Mouse (Mus musculus): ENCODE data around the gene Fggy. TPM values are rescaled to one million over a fixed set of nuclear protein-coding genes. Genes with fewer than 3 reads are reported as not detected.

Fggy gene
- polyA plus RNA-seq, 1 experiment: 2.7 TPM

DNA sequence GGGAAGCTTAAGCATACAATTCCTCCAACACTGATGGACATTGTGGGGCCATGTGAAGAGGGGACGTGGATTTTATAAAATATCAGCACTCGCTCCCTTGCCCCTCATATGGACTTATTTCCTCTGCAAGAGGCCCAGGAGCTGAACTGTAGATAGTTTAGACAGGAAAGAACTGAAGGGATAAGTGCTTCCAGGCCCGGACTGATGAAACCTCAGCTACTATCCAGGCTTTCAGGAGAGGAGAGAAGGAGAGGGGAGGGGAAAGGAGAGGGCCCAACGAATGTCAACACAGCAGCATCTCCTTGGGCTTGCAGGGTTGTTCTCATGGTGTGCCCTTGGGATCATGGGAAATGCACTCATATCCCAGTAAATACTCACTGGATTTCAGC lies 96.6 kb downstream of the Fggy start:
- 95% methylated on average over 4 of the region's 4 CpGs for WGBS
- H3K27ac ChIP-seq (ENCODE audit: insufficient read depth, low read length): no peak overlapping the region
- H3K36me3 ChIP-seq (ENCODE audit: control insufficient read depth, insufficient read depth, low read length): no peaks in the 10 kb centered on the region
- DNase-seq (ENCODE audit: low read depth in 1 of 2, low spot score in 2 of 2): no peak
- no peak for TF ChIP-seq POLR2A (IDR thresholded peaks at IDR 0.05; ENCODE audit: low read depth, low read length)
- no peak for TF ChIP-seq CTCF (IDR thresholded peaks at IDR 0.05; ENCODE audit: extremely low read depth, insufficient read depth, insufficient read length, insufficient replicate concordance)
- no peaks in the 10 kb centered on the region; the same call in 1 of the 2 replicates for H3K27me3 ChIP-seq (ENCODE audit: control insufficient read depth, insufficient read depth, low read length)
- no peaks in the 10 kb centered on the region for H3K4me1 ChIP-seq (ENCODE audit: control insufficient read depth, insufficient read depth, insufficient read length)
- H3K4me3 ChIP-seq (ENCODE audit: extremely low read depth, insufficient read depth, insufficient read length): no peak overlapping the region

DNA sequence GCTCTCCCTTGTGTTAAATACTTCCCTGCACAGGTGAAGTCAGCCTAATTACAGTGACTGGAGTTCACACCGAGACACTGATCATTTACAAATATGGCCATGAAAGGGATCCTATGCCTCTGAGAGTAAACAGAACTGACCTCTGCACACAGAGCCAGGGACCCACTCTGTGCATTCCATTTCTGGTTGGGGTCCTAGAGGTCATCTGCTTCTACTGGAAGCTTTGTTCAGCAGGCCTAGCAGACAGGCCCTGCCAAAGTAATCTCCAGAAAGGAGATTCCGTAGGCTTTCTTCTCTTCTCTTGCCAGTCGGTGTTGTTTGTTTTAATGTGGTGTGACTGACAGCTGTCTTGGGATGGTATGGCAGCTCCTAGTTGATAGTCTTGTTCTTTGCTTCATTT lies 101.7 kb downstream of the Fggy start:
- Histone ChIP-seq H3K36me3 (ENCODE audit: control insufficient read depth, insufficient read depth, low read length) (no peaks in the 10 kb centered on the region), H3K4me3 (ENCODE audit: extremely low read depth, insufficient read depth, insufficient read length) (no peak overlapping the region), H3K27me3 (ENCODE audit: control insufficient read depth, insufficient read depth, low read length) (no peaks in the 10 kb centered on the region), H3K4me1 (ENCODE audit: control insufficient read depth, insufficient read depth, insufficient read length) (no peaks in the 10 kb centered on the region), H3K27ac (ENCODE audit: insufficient read depth, low read length) (no peak overlapping the region)
- DNase-seq (ENCODE audit: low read depth in 1 of 2, low spot score in 2 of 2): no peak
- WGBS: 97% methylated on average over 3 of the region's 3 CpGs
- TF ChIP-seq POLR2A (IDR thresholded peaks at IDR 0.05; ENCODE audit: low read depth, low read length) (no peak), CTCF (IDR thresholded peaks at IDR 0.05; ENCODE audit: extremely low read depth, insufficient read depth, insufficient read length, insufficient replicate concordance) (no peak)

GRCm38 (mm10) chr4:95663596-95663995 lies 106.3 kb downstream of the Fggy start:
- Histone ChIP-seq H3K27me3 (ENCODE audit: control insufficient read depth, insufficient read depth, low read length) (no peaks in the 10 kb centered on the region), H3K36me3 (ENCODE audit: control insufficient read depth, insufficient read depth, low read length) (no peaks in the 10 kb centered on the region), H3K4me3 (ENCODE audit: extremely low read depth, insufficient read depth, insufficient read length) (no peak overlapping the region), H3K4me1 (ENCODE audit: control insufficient read depth, insufficient read depth, insufficient read length) (no peaks in the 10 kb centered on the region), H3K27ac (ENCODE audit: insufficient read depth, low read length) (no peak overlapping the region)
- TF ChIP-seq POLR2A (IDR thresholded peaks at IDR 0.05; ENCODE audit: low read depth, low read length) (no peak), CTCF (IDR thresholded peaks at IDR 0.05; ENCODE audit: extremely low read depth, insufficient read depth, insufficient read length, insufficient replicate concordance) (no peak)
- WGBS: 67% methylated on average over 4 of the region's 4 CpGs
- DNase-seq (ENCODE audit: low read depth in 1 of 2, low spot score in 2 of 2): no peak

- H3K4me1 ChIP-seq (ENCODE audit: control insufficient read depth, insufficient read depth, insufficient read length): no peaks in the 10 kb centered on the region
- no peaks in the 10 kb centered on the region for H3K36me3 ChIP-seq (ENCODE audit: control insufficient read depth, insufficient read depth, low read length)
- no peak for DNase-seq (ENCODE audit: low read depth in 1 of 2, low spot score in 2 of 2)
- no peak overlapping the region for H3K27ac ChIP-seq (ENCODE audit: insufficient read depth, low read length)
- H3K27me3 ChIP-seq (ENCODE audit: control insufficient read depth, insufficient read depth, low read length): no peaks in the 10 kb centered on the region
- TF ChIP-seq CTCF (IDR thresholded peaks at IDR 0.05; ENCODE audit: extremely low read depth, insufficient read depth, insufficient read length, insufficient replicate concordance) (no peak), POLR2A (IDR thresholded peaks at IDR 0.05; ENCODE audit: low read depth, low read length) (no peak)
- no peak overlapping the region for H3K4me3 ChIP-seq (ENCODE audit: extremely low read depth, insufficient read depth, insufficient read length)
- WGBS: 96% methylated on average over 3 of the region's 3 CpGs
These were observed 107.0 kb downstream of the Fggy start for GRCm38 (mm10) chr4:95664327-95664726.

DNA sequence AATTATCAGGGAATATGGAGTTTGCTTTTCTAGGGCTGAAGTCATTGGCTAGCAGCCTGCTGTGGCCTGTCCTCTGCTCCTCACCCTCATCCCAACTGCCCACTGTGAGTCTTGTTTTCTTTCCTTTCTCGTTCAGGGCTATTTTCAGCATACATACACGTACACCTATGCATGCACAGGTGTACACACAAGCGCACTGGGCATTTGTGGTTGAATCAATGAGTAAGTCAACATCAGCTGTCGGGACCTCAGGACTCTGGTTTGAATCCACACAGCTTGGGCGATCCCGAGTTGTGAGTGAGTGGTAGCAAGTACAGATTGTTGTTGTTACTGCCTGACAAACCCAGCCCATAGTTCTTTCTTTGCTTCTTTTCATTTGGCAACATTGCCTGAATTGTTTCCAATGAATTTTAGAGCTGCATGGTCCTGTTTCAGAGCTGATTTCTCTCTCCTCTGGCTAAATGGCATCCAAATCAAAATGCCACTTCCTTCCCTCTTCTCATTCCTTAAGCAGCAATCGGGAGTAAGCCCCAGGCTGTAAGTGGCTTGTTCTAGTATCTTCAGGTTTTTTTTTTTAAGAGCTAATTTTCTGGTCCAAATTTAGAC lies 109.1 kb downstream of the Fggy start:
- TF ChIP-seq CTCF (IDR thresholded peaks at IDR 0.05; ENCODE audit: extremely low read depth, insufficient read depth, insufficient read length, insufficient replicate concordance): no peak
- no peak for TF ChIP-seq POLR2A (IDR thresholded peaks at IDR 0.05; ENCODE audit: low read depth, low read length)
- Histone ChIP-seq H3K27me3 (ENCODE audit: control insufficient read depth, insufficient read depth, low read length) (no peaks in the 10 kb centered on the region), H3K4me3 (ENCODE audit: extremely low read depth, insufficient read depth, insufficient read length) (no peak overlapping the region), H3K4me1 (ENCODE audit: control insufficient read depth, insufficient read depth, insufficient read length) (no peaks in the 10 kb centered on the region), H3K27ac (ENCODE audit: insufficient read depth, low read length) (no peak overlapping the region), H3K36me3 (ENCODE audit: control insufficient read depth, insufficient read depth, low read length) (no peaks in the 10 kb centered on the region)
- no peak for DNase-seq (ENCODE audit: low read depth in 1 of 2, low spot score in 2 of 2)
- WGBS: 89% methylated on average over 7 of the region's 7 CpGs

DNA sequence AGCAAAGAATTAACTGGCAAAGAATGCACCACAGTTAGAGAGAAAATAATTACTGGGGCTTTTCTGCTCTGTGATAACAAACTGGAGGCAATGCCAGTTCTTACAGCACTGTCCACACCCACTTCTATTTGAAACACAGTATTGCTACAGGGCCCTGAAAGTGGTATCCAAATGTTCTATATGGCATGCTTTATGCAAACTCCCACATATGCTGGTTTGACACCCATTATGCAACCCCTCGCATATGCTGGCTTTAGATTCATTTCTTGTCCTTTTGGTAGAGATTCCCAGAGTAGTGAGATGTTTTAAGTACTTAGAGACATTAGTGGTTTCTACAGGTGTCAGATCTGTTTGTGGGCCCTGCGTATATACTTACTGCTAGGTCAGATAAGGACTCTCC lies 109.6 kb downstream of the Fggy start:
- no peak for TF ChIP-seq POLR2A (IDR thresholded peaks at IDR 0.05; ENCODE audit: low read depth, low read length)
- TF ChIP-seq CTCF (IDR thresholded peaks at IDR 0.05; ENCODE audit: extremely low read depth, insufficient read depth, insufficient read length, insufficient replicate concordance): no peak
- Histone ChIP-seq H3K4me1 (ENCODE audit: control insufficient read depth, insufficient read depth, insufficient read length) (no peaks in the 10 kb centered on the region), H3K27ac (ENCODE audit: insufficient read depth, low read length) (no peak overlapping the region), H3K27me3 (ENCODE audit: control insufficient read depth, insufficient read depth, low read length) (no peaks in the 10 kb centered on the region), H3K36me3 (ENCODE audit: control insufficient read depth, insufficient read depth, low read length) (no peaks in the 10 kb centered on the region), H3K4me3 (ENCODE audit: extremely low read depth, insufficient read depth, insufficient read length) (no peak overlapping the region)
- 89% methylated on average over 2 of the region's 2 CpGs for WGBS
- no peak for DNase-seq (ENCODE audit: low read depth in 1 of 2, low spot score in 2 of 2)

DNA sequence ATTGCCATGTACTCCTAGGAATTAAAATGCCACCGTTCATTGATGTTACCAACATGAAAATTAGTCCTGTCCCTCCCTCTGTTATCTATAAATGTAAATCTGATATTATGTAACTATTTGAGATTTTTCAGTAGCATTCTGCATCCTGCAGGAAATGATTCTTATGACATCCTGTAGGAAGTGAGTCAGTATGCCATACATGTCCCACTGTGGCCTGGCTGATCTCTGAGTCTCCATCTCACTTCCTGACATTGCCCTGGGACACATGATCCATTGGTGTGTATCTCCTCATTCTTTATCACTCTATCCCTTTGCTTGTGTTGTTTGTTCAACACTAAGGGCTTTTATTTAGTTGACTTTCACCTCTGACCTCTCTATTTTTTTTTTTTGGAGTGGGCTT lies 110.3 kb downstream of the Fggy start:
- H3K36me3 ChIP-seq (ENCODE audit: control insufficient read depth, insufficient read depth, low read length): no peaks in the 10 kb centered on the region
- H3K4me3 ChIP-seq (ENCODE audit: extremely low read depth, insufficient read depth, insufficient read length): no peak overlapping the region
- DNase-seq (ENCODE audit: low read depth in 1 of 2, low spot score in 2 of 2): no peak
- no peak for TF ChIP-seq CTCF (IDR thresholded peaks at IDR 0.05; ENCODE audit: extremely low read depth, insufficient read depth, insufficient read length, insufficient replicate concordance)
- TF ChIP-seq POLR2A (IDR thresholded peaks at IDR 0.05; ENCODE audit: low read depth, low read length): no peak
- WGBS: 87% methylated on average over 1 of the region's 1 CpGs
- H3K27ac ChIP-seq (ENCODE audit: insufficient read depth, low read length): no peak overlapping the region
- H3K4me1 ChIP-seq (ENCODE audit: control insufficient read depth, insufficient read depth, insufficient read length): no peaks in the 10 kb centered on the region
- H3K27me3 ChIP-seq (ENCODE audit: control insufficient read depth, insufficient read depth, low read length): no peaks in the 10 kb centered on the region
